Mouse (Mus musculus) midbrain, embryonic 14.5 days (tissue): ENCODE data around the gene Snap25. TPM values are rescaled to one million over a fixed set of nuclear protein-coding genes. Genes with fewer than 3 reads are reported as not detected.

Experiments used
- ATAC-seq: fragments of 200-750 bp; cut with Nextera tagmentation; 2 replicates; pipeline ENCODE4 v1.8.0; 2017; ENCODE audit warnings: moderate number of reproducible peaks, moderate library complexity; ENCODE audit not compliant: low FRiP score, low TSS enrichment
- DNase-seq: peaks from one replicate; pipeline ENCODE4 v3.0.0-alpha.2; 2015
- H3K27ac ChIP-seq: fragments of 300-500 bp; sonication (generic); replicated peaks from 2 replicates; pipeline ENCODE4 v1.5.1; 2014; ENCODE audit warnings: mild to moderate bottlenecking, low read depth, low read length, moderate library complexity
- H3K27me3 ChIP-seq: fragments of 300-500 bp; sonication (generic); 2 replicates; pipeline ENCODE4 v1.6.1; 2014; ENCODE audit warnings: low read length, control low read depth, mixed read lengths; ENCODE audit not compliant: control insufficient read depth, insufficient read depth
- H3K36me3 ChIP-seq: fragments of 300-500 bp; sonication (generic); 2 replicates; pipeline ENCODE4 v1.6.1; 2014; ENCODE audit warnings: low read length, control low read depth; ENCODE audit not compliant: control insufficient read depth, insufficient read depth
- H3K4me1 ChIP-seq: fragments of 300-500 bp; sonication (generic); 2 replicates; pipeline ENCODE4 v1.6.1; 2014; ENCODE audit warnings: mild to moderate bottlenecking, antibody characterized with exemption, low read length, control low read depth; ENCODE audit not compliant: control insufficient read depth, insufficient read depth
- H3K4me2 ChIP-seq: fragments of 300-500 bp; sonication (generic); 2 replicates; pipeline ENCODE4 v1.6.1; 2014; ENCODE audit warnings: mild to moderate bottlenecking, low read length, moderate library complexity
- H3K4me3 ChIP-seq: fragments of 300-500 bp; sonication (generic); replicated peaks from 2 replicates; pipeline ENCODE4 v1.5.1; 2014; ENCODE audit warnings: low read depth, low read length
- H3K9ac ChIP-seq: fragments of 300-500 bp; sonication (generic); replicated peaks from 2 replicates; pipeline ENCODE4 v1.6.1; 2014; ENCODE audit warnings: mild to moderate bottlenecking, low read length, moderate library complexity
- H3K9me3 ChIP-seq: fragments of 300-500 bp; sonication (generic); 2 replicates; pipeline ENCODE4 v1.6.1; 2016; ENCODE audit warnings: low read length, control low read depth, mixed read lengths; ENCODE audit not compliant: control insufficient read depth
- whole genome bisulfite sequencing: fragments of 180-500 bp; shearing (Covaris S2); extraction: QIAGEN DNeasy Blood & Tissue Kit; methylation state at CpG from one replicate; pipeline ENCODE4 v1.1.7; 2014; 5-methylcytosine and 5-hydroxymethylcytosine counted together
- polyA plus RNA-seq: library from polyadenylated mRNA; unstranded; fragments of >200 nt; fragmentation: Nextera tagmentation; extraction: Ambion mirVana; gene quantifications from 2 replicates; pipeline ENCODE4 v1.2.1, GENCODE M21; 2014

The Snap25 gene
- polyA plus RNA-seq, 1 experiment from 2014 or later, result 125 TPM

DNA sequence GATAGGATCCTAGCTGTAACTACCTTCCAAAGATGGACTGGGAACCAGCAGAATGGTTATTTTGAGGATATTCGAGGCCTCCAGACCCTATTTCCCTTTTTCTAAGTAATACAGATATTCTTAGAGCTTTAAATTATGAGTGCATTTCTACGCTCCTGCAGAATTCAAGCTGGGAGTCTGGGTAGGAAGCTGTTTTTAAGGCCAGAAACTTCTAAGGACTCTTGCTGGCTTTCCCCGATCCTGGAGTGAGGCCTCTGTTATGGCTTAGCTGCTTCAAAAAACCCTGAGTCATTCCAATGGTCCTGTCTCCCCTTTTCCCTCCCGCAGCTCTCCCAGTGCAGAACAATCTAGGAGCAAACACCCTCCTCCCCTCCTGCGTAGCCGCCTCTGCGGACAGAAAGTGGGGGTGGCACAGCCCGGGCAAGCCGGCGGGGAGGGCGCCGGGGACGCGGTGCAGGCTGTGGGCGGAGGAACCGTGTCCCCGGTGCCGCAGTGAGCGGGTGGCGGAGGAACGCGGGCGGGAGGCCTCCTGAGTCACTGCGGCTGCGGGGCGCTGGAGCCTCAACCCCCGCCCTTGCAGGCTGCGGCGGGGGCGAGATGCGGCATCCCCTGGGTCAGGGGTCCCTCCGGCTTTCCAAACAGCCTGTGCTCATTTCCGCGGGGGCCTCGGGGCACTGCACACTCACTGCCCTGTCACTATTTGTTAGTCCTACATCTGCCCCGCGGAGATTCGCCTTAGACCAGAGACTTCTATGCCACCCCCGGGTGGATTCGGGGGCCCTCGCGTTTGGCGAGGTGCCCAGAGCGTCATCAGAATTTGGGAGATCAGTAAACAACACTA lies 34.7 kb upstream of the Snap25 start:
- no peaks in the 10 kb centered on the region for H3K36me3 ChIP-seq
- H3K4me2 ChIP-seq, result peak overlapping the region; percentile 73
- 2% methylated on average over 42 of the region's 44 CpGs for WGBS
- peak overlapping the region; percentile 55 for H3K4me3 ChIP-seq
- H3K9me3 ChIP-seq, result no peaks in the 10 kb centered on the region
- ATAC-seq, result peak; percentile 68
- no peaks in the 10 kb centered on the region for H3K27me3 ChIP-seq
- peak overlapping the region; percentile 61 for H3K27ac ChIP-seq
- DNase-seq, result peak; percentile 80
- H3K4me1 ChIP-seq, result 0 out of 2 replicates have a peak, but pooled peaks cover 6% of the 10 kb centered on the region
- peak overlapping the region; percentile 70 for H3K9ac ChIP-seq

DNA sequence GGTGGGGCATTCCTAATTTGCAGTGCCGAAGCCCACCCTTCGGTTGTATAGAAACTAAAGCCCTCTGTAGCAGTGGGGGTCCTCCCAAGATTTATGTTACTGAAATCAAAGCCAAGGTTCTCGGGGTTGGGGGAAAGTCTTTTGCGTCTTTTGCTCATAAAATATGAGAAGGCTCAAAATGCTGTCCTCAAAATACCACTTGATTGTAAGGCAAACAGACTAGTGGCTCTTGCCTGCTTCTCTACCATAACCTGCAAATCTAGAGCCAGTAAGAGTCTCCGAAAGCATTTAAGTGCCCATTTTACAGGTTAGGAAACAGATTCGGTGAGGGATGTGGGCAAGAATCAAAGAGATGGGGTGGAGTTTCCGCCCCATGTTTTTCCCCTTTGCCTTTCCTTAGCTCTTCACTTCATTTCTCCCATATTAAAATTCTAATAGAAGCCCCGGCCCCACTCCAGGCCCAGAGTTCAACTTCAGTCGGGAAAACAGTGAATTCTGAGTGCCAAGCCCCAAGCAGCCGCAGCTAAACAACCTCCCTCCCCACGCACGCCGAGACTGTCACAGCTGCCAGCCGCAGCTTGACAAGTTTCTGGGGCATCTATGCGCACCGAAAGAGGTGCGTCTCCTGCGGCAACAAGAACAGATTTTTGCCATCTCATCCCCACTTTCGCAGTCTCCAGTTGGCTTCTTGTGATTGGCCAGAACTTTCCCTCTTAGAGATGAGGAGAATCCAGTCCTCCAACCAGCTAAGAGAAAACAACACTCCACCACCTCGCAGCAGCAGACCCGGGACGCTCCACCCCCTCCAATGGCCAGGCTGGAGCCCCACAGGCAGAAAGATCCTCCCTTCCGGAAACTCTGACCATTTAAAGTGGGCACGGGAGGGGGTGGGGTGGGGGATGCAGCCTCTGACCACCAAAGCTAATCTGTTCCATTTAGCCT lies 33.7 kb upstream of the Snap25 start:
- H3K9ac ChIP-seq, result peak overlapping the region; percentile 70
- peak overlapping the region; percentile 14; the same call in 1 of the 2 replicates for H3K27ac ChIP-seq
- H3K4me1 ChIP-seq, result 0 out of 2 replicates have a peak, but pooled peaks cover 6% of the 10 kb centered on the region
- 3% methylated on average over 24 of the region's 24 CpGs for whole genome bisulfite sequencing
- DNase-seq (peak; percentile 71), ATAC-seq (peak; percentile 75)
- no peaks in the 10 kb centered on the region for H3K36me3 ChIP-seq
- H3K4me2 ChIP-seq, result peak overlapping the region; percentile 73
- H3K4me3 ChIP-seq, result peak overlapping the region; percentile 55
- H3K27me3 ChIP-seq, result no peaks in the 10 kb centered on the region
- no peaks in the 10 kb centered on the region for H3K9me3 ChIP-seq

DNA sequence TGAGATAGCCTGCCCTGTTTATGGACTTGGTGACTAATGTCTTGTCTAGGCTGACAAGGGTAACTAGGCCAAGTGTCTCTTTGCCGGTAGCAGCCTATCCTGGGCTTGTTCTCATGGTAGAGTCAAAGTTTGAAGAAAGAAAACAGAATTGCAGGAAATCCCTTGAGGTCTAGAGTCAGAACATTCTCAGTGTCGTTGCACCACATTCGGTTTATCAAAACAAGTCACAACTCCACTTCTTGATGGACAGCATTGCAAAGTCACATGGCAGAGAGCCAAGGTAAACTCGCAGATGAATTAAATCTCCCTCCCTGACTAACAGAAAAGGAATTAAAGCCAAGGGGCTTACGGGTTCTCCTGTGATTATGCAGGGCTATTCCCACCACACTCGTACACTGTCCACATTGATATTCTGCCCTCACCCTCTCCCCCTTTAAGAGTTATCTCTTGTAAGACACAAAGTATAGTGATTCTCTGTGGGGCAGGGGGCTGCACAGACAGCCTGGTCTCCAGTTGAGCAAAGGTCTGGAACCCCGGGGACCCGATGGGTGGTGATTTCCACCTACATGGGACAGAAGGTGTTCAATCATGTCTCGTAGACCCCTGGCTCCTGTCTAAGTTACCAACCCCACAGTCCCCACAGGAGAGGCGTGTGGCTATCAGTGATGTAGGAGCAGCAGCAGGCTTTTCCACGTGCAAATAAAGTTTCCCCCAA lies 30.9 kb upstream of the Snap25 start:
- Histone ChIP-seq H3K9ac (no peak overlapping the region), H3K4me3 (no peak overlapping the region), H3K27me3 (no peaks in the 10 kb centered on the region), H3K36me3 (no peaks in the 10 kb centered on the region), H3K4me2 (no peak overlapping the region), H3K27ac (no peak overlapping the region), H3K9me3 (no peaks in the 10 kb centered on the region), H3K4me1 (0 out of 2 replicates have a peak, but pooled peaks cover 6% of the 10 kb centered on the region)
- ATAC-seq (no peak), DNase-seq (peak; percentile 51)
- WGBS, result 62% methylated on average over 11 of the region's 11 CpGs

DNA sequence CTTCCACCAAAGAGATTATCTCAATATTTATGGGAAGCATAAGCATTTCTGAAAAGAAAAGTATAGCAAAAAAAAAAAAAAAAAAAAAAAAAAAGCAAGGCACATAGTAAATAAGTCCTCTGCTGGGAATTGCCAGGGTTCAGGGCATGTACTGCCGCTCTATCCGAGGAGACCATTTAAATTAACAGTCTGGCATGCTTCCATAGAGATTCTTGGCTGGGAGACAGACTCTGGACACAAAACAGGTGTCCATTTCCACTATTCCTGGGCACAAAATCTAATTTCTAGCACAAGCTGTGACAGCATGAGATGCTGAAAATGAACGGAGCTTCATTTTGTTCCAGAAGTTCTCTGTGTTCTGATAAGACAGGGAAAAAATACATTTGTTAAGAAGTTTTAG lies 27.1 kb upstream of the Snap25 start:
- H3K4me1 ChIP-seq, result no peaks in the 10 kb centered on the region
- 70% methylated on average over 3 of the region's 3 CpGs for WGBS
- no peak for ATAC-seq
- DNase-seq, result peak; percentile 40
- no peak overlapping the region for H3K27ac ChIP-seq
- no peaks in the 10 kb centered on the region for H3K27me3 ChIP-seq
- no peaks in the 10 kb centered on the region for H3K36me3 ChIP-seq
- no peak overlapping the region for H3K9ac ChIP-seq
- no peak overlapping the region for H3K4me3 ChIP-seq
- H3K9me3 ChIP-seq, result no peaks in the 10 kb centered on the region
- H3K4me2 ChIP-seq, result no peak overlapping the region

DNA sequence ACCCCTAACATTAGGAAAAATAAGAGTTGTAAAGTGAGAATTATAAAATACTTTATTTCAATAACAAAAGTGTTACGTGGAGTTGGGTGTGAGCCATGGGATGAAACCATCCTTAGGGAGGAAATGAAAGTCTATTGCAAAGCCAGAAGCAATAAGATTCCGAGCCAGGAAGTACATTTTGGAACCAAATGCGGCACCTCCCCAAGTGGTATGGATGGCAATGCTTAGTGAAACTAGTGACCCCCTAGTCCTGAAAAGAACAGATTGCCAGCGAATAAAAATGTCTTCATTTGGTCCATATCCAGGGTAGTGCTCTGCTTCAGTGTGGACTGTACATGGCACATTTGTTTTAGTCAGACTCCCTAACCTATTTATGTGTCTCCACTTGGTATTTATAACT lies 25.9 kb upstream of the Snap25 start:
- WGBS, result 90% methylated on average over 4 of the region's 4 CpGs
- no peak for ATAC-seq
- Histone ChIP-seq H3K9ac (no peak overlapping the region), H3K4me2 (no peak overlapping the region), H3K36me3 (no peaks in the 10 kb centered on the region), H3K9me3 (no peaks in the 10 kb centered on the region), H3K4me1 (no peaks in the 10 kb centered on the region), H3K27ac (no peak overlapping the region), H3K27me3 (no peaks in the 10 kb centered on the region), H3K4me3 (no peak overlapping the region)
- DNase-seq, result no peak

DNA sequence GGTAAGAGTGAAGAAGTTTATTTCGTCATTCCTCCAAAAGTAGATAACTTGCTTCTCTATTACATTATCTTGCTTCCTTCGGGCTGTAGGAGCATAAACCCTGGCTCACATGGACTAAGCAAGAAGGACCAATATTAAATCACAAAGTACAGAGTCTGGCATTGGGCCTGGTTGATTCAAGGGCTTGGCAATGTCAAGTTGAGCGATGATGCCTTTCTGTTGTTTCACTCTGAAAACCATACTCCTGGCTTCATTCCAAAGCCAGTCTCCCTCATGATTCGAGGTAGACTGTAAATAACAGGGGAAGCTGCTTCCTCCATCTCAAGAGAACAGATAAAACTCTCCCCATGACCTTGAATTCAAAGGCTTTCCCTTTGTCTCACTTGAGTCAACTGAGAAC lies 23.8 kb upstream of the Snap25 start:
- no peak overlapping the region for H3K27ac ChIP-seq
- no peaks in the 10 kb centered on the region for H3K9me3 ChIP-seq
- H3K27me3 ChIP-seq, result no peaks in the 10 kb centered on the region
- WGBS, result 87% methylated on average over 4 of the region's 4 CpGs
- no peaks in the 10 kb centered on the region for H3K4me1 ChIP-seq
- no peak overlapping the region for H3K9ac ChIP-seq
- ATAC-seq (no peak), DNase-seq (no peak)
- H3K4me2 ChIP-seq, result no peak overlapping the region
- no peaks in the 10 kb centered on the region for H3K36me3 ChIP-seq
- H3K4me3 ChIP-seq, result no peak overlapping the region

GRCm38 (mm10) chr2:136691681-136692080 lies 21.6 kb upstream of the Snap25 start:
- DNase-seq (no peak), ATAC-seq (no peak)
- no peaks in the 10 kb centered on the region for H3K36me3 ChIP-seq
- WGBS, result 82% methylated on average over 1 of the region's 1 CpGs
- no peak overlapping the region for H3K4me3 ChIP-seq
- no peak overlapping the region for H3K27ac ChIP-seq
- no peak overlapping the region for H3K4me2 ChIP-seq
- H3K9me3 ChIP-seq, result no peaks in the 10 kb centered on the region
- no peaks in the 10 kb centered on the region for H3K4me1 ChIP-seq
- no peaks in the 10 kb centered on the region for H3K27me3 ChIP-seq
- H3K9ac ChIP-seq, result no peak overlapping the region

DNA sequence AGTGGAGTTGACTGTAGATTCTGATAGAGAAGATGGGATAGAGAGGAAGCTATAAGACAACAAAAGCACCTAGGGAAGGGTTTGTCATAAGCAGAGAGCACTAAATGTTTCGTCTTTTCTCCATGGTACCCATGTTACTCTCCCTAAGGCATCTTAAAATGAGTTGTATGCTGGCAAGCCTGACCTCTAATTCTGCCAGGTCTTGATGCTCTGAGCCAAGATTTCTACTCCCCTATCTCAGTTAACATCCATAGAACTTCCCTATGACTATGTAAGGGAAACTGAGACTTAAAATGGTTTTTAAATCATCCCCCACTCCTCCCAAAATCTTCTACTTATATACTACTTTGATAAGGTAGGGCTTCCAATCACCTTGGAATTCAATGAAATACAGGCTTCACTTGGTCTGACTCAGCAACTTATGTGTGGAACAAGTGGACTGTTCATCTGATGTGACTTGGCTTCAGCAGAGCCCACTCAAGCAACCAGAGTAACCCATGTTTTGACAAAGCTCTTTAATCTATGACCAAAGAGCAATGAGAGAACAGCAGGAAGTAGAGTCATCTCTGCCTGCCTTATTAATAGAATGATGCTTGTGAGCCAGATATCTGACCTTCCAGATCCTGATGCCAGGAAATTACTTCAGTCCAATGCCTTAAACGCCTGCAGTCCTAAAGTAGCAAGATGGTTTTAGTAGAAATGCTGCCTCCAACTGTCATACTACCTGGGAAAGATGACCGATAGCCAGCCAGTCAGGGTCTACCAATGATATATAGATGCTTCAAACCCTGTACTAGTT lies 13.6 kb upstream of the Snap25 start:
- no peaks in the 10 kb centered on the region for H3K36me3 ChIP-seq
- H3K4me1 ChIP-seq, result no peaks in the 10 kb centered on the region
- no peak overlapping the region for H3K4me2 ChIP-seq
- H3K9me3 ChIP-seq, result no peaks in the 10 kb centered on the region
- no peak overlapping the region for H3K4me3 ChIP-seq
- DNase-seq, result no peak
- no peaks in the 10 kb centered on the region for H3K27me3 ChIP-seq
- ATAC-seq, result no peak
- H3K9ac ChIP-seq, result no peak overlapping the region
- H3K27ac ChIP-seq, result no peak overlapping the region
- 89% methylated on average over 3 of the region's 3 CpGs for WGBS
